Mouse (Mus musculus) c-Kit-negative CD71-positive TER-119-positive erythroid progenitor cells, embryonic 14.5 days (primary cell): ENCODE measurements around the gene Camkmt.

Source experiments
- DNase-seq: peaks from one replicate; pipeline ENCODE4 v3.0.0-alpha.2; 2013; ENCODE audit warnings: low read depth, low spot score

Gene Camkmt

DNA sequence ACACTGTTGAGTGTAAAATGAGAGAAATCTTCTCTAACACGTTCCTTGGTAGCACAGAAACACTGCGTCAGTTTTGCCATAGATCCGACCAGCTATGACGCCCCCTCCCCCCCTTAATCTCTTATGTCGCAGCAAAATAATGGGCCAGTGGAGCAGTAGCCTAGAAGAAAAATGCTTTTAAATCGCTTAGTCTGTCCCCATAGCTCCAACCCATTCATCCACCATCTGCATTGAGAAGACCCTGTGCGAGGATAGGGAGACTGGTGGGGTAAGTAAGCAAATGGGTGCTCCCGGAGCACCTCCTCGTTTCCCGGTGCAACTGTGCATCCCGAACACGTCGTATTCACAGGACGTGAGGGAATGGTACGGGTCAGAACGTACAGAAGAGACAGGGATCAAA is 731 bp upstream of the Camkmt start:
- DNase-seq, result no peak

DNA sequence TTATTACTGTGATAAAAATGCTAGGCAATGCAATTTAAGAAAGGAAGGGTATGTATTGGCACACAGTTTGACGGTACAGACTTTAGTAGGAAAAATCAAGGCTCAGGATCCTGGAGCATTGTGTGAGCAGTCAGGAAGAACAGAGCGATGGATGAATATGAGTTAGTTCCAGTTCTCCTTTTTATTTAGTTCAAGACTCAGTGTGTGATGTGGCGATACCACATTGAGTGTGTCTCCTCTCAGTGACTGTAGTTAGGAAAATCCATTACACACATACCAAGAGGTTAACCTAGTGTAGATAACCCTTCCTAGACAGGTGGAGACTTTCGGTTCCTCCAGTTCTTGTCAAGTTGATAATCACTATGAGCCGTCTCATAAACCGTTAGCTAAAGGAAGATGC is 1.4 kb downstream of the Camkmt start:
- DNase-seq, result no peak

DNA sequence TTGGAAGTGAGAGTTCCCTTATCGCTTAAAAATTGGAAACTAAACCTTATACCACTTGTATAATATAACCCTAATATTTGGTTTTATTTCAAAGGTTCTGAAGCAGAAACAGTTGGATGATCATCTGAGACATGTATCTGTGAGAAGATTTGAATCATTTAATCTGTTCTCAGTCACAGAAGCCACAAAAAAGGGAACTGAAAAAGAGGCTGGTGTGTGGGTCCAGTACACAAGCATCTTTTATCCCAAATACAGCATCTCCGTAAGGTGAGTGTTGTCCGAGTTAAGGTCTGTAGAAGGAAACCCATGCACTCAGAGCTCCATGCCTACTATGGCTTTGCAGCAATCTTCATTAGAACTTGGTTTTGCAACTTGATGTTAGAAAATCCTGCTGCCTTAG is 6.0 kb downstream of the Camkmt start:
- no peak for DNase-seq

DNA sequence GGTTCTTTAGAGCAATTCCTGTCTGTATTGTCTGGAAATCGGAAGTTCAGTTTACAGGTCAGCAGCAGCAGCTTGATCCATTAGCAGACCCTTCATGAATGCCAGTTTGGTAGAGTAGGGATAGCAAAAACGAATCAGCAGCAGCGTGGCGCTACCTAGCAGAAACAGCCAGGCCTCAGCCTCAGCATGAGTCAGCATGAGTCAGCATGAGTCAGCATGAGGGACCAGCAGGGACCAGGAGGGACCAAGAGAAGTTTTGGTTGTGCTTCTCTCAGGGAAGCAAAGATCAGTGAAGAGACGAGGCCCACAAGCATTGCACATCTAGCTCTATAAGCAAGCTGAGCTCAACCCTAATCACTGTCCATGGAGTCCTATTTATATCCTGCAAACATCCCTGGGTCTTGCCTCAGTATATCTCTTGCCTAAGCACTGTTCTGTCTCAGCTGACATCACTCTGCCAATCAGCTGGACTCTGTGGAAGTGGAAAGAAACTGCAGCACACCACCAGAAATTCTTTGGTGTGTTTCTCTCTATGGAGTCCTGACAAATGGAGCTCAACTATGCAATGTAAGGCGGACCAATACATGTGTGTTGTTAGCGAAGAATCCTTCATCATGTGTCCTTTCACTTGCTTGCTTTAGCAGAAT is 8.4 kb downstream of the Camkmt start:
- peak; percentile 63 for DNase-seq

- DNase-seq, result no peak
These were observed 9.9 kb downstream of the Camkmt start for GRCm38 (mm10) chr17:85100232-85100631.

- no peak for DNase-seq
These were observed 11.4 kb downstream of the Camkmt start for GRCm38 (mm10) chr17:85101751-85102150.

DNA sequence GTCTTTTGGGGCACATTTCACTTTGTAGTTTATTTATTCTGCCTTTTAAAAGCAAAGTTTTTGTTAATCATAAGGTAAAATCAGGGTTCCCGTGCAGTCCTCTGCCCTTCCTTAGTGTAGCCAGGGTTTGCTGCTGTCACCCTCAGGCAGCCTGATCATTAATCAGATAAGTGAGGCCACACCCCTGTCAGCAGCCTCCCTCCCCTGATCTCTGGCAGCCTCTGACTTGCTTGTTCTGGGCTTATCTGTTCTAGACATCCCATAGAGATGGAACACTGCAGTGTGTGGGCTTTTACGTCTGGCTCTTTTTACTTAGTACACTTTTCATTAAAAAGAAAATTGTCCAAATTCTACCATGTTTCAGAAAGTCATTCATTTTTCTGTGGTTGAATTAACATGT is 13.0 kb downstream of the Camkmt start:
- no peak for DNase-seq

- DNase-seq, result no peak
These were observed 20.3 kb downstream of the Camkmt start for GRCm38 (mm10) chr17:85110640-85111039.

DNA sequence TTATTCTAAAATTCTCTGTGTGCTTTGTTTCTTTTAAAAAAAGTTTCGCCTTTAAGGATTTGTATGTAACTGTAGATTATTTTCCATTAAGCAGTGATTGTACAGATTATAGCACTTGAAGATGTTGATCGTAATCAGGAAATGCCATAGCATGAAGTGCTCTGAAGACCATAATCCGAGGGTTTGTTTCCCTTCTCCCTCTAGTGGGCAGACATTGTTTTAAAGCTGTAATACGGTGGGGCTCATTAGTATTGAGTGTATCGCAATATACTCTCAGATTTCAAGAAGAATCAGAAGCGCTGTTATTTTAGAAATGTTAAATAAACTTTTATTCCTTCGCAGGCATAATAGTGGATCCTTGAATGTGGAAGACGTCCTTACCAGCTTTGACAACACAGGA is 23.1 kb downstream of the Camkmt start:
- no peak for DNase-seq

GRCm38 (mm10) chr17:85116643-85117042 is 26.3 kb downstream of the Camkmt start:
- peak; percentile 25 for DNase-seq

DNA sequence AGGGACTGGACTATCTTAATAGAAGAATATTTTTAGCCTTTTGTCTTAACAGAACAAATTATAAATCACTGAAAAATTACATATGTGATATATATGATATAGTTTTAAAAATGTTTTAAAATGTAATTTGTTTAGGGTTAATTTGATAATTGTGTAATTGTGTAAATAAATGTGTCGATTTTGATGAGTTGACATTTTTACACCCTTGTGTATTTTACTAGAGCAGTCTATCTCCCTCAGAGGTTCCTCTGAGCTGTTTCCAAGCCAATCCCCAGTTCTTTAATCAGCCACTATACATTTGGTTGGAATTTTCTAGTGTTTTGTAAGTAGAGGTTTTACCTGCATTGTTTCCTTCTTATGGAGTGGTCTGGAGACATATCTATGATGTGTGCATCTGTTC is 48.0 kb downstream of the Camkmt start:
- DNase-seq, result no peak

DNA sequence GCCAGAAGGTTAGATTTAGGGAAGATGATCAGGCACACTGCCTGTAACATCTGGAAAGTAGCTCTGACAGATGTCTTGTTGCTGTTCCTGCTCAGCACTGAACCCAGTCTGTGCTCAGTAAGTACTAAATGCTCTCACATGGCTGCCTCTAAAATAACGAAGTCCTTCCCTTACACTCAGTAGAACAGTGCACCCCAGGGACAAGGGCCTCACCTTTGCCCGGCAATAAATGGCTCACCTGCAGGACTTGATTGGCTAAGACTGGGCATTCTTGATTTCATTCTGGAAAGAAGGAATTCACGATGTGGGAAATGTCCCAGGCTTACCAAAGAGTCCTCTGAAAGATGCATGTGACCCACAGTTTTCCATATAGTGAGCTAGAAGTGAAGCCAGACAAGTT is 51.3 kb downstream of the Camkmt start:
- no peak for DNase-seq

DNA sequence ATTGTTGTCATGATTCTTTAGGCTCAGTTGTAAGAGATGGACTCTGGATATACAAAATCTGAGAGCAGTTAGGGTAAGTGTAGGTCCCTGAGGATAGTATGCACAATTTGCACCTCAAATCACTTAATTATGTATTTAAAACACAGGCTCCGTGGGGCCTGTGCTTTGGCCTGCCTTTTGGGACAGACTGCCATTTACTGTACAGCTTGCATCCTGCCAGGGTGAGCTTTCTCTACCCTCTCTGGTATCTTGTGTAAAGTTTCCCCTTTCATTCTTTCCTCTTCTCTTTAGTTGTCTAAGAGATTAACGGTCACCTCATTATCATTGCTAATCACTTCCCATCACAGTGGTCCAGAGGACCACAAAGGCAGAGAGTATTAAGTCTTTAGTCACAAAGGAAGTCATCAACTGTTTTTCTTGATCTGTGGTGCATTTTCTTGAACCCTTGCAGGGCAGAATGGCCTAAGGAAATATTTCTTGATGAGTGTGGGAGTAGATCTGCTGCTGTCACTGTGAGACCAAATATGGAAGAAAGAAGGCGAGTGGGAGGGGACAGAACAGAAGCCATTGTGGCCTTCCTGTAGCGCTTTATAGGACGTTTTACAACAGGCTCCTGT is 52.3 kb downstream of the Camkmt start:
- no peak for DNase-seq

DNA sequence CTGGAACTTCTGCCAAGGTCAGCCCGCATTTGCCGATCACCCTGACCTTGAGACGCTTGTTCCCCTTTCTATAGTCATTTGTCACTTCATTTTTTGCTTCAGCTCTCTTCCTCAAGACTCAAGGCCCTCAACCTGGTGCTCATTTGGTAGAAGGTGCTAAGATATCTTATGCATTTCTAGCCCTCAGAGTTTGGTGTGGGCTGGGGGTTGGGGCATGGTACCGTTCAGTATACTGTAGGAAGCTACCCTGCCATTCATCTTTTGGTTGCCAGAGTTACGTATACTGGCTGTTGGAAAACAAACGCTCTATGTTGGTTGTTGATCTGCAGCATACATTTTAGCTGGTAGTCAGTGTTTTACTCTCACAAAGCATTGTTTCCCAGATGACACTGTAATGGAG is 53.8 kb downstream of the Camkmt start:
- no peak for DNase-seq

DNA sequence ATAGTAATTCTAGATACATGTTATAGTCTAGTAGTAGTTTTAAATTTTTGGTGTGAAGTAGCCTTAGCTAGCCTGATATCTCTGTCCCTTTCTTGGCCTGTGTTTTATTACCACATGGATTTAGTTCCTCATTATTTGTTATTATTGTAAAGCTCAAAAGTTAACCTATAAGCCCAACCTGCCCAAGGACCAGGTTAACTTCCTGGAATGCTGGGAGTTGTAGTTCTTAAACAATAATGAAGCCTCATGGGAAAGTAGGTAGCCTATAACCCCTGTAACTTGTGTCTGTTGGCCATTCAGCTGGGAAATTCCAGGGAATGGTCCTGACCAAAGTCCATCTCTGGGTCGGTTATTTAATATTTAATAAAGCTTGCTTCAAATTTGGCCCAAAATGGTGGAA is 58.0 kb downstream of the Camkmt start:
- DNase-seq, result no peak

GRCm38 (mm10) chr17:85149211-85149738 is 58.9 kb downstream of the Camkmt start:
- DNase-seq, result no peak

- no peak for DNase-seq
These were observed 60.9 kb downstream of the Camkmt start for GRCm38 (mm10) chr17:85151264-85151663.

DNA sequence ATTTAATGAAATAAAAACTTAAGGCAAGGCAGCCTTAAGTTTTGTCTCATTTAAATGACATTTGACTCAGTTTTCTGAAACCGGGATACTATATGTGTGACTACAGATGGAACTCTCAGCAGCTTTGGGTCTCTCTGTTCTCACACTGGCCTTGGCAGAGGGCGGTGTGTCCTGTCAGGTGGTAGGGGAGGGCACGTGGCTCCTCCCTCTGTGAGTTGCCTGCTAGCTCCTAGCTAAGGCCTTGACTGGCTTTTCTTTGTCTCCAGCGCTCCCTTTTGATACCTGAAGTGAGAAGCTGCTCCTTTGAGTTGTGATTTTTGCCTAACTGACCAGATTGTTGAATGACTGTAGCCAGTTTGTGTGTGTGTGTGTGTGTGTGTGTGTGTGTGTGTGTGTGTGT is 67.8 kb downstream of the Camkmt start:
- DNase-seq, result no peak

DNA sequence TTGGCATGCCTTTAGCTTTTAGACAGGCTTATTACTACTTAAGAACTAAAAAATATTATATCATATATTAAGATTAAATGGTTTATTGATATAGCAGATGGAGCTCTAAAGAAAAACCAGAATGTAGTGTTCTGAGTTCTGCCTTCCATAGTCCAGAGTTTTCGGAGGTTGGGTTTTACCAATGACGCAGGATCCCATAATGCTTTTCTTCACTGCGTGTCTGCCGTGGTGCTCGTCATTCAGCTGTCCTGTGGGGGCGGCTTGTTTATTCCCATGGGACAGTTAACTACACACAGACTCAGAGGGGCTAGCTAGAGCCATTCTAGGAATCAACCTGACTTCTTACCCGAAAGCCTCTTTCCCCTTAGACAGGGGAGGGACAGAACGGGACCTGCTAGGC is 69.2 kb downstream of the Camkmt start:
- DNase-seq, result no peak

DNA sequence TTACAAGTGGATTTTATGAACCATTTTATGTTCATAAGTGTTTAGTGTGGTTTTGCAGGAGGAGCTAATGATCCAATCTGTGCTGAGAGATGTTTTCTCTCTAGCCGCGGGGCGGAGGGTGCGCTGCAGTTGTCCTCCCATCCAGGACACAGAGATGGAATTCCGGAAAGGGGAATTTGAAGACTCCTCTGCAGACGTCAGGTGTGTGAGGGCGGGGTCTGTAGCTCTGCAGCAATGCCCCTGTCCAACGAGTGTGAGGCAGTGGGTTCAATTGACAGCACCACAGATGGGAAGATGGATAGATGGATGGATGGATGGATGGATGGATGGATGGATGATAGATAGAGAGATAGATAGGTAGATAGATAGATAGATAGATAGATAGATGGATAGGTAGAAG is 70.4 kb downstream of the Camkmt start:
- DNase-seq, result no peak

DNA sequence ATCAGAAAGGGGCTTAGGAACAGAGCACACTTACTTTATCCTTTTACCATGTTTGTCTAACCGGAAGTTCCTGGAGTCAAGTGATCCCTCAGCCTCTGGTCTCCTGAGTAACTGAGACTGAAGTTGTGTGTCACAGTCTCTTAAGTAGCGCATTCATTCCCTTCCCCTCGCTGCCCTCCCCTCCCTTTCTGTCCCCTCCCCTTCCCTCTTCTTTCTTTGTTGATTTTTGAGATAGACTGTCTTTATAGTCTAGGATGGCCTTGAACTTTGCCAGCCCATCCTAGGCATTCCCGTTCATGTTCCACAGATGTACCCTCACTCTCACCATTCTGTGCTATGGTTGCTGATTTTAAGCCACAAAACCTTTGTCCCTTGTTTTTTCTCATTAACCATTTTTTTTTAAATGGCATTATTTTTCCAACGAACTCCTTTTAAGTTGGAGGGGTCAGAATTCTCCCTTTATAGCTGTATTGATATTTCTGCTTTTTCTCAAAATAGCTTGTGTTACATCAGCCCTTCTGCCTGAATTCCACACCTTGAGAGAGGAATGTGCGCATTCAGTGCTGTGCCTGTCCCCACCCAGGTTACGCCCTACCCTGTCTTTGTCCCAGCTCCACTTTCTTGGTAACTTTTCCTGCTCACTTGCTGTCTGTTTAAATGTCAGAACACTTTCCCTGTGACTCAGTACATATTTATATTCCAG is 72.4 kb downstream of the Camkmt start:
- DNase-seq, result no peak

DNA sequence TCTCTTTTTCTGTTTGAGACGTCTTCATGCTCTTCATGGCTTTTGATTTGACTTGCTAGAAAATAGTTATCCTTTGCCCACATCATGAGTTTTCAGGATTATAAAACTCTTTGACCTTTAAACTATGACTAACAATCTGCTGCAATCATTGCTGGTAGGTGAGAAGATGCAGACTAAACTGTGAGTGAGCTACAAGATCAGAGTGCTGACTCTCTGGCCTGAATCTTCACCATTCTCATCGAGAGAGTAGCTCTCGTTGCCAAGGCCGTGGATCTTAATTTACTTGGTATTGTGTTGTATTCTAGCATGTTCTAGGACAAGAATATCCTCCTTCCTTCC is 72.9 kb downstream of the Camkmt start:
- no peak for DNase-seq

- DNase-seq, result no peak
These were observed 78.4 kb downstream of the Camkmt start for GRCm38 (mm10) chr17:85168761-85169160.
